Mouse (Mus musculus) embryonic facial prominence, embryonic 13.5 days (tissue): ENCODE measurements around the gene Gm10024. TPM values are rescaled to one million over a fixed set of nuclear protein-coding genes. Genes with fewer than 3 reads are reported as not detected.
A peak's percentile ranks its signal among the peaks of the same experiment; 100 is the strongest.
"Not testable (repeated sequence)": the region's sequence is repeated elsewhere in the genome, so short reads cannot be mapped to it uniquely, and the experiment has no call there.

Experiments
- ATAC-seq: fragments of 200-750 bp; cut with Nextera tagmentation; 2 replicates; pipeline ENCODE4 v1.8.0; 2017; ENCODE audit warnings: low read depth; ENCODE audit not compliant: insufficient number of reproducible peaks, insufficient read depth, low FRiP score, low TSS enrichment
- H3K27ac ChIP-seq: fragments of 300-500 bp; sonication (generic); 2 replicates; pipeline ENCODE4 v1.5.1; 2015; ENCODE audit warnings: moderate library complexity, mild to moderate bottlenecking, inconsistent platforms
- H3K27me3 ChIP-seq: fragments of 300-500 bp; sonication (generic); 2 replicates; pipeline ENCODE4 v1.6.1; 2015; ENCODE audit warnings: mild to moderate bottlenecking, inconsistent platforms
- H3K36me3 ChIP-seq: fragments of 300-500 bp; sonication (generic); 2 replicates; pipeline ENCODE4 v1.6.1; 2015; ENCODE audit warnings: mild to moderate bottlenecking, inconsistent platforms
- H3K4me1 ChIP-seq: fragments of 300-500 bp; sonication (generic); 2 replicates; pipeline ENCODE4 v1.6.1; 2015; ENCODE audit warnings: inconsistent platforms
- H3K4me2 ChIP-seq: fragments of 300-500 bp; sonication (generic); 2 replicates; pipeline ENCODE4 v1.6.1; 2015; ENCODE audit warnings: moderate library complexity, mild to moderate bottlenecking, inconsistent platforms
- H3K4me3 ChIP-seq: fragments of 300-500 bp; sonication (generic); 2 replicates; pipeline ENCODE4 v1.5.1; 2015; ENCODE audit warnings: mild to moderate bottlenecking, inconsistent platforms
- H3K9ac ChIP-seq: fragments of 300-500 bp; sonication (generic); 2 replicates; pipeline ENCODE4 v1.6.1; 2015; ENCODE audit warnings: mild to moderate bottlenecking, inconsistent platforms
- H3K9me3 ChIP-seq: fragments of 300-500 bp; sonication (generic); 2 replicates; pipeline ENCODE4 v1.6.1; 2016; ENCODE audit warnings: inconsistent platforms
- WGBS: fragments of 180-500 bp; shearing (Covaris S2); methylation state at CpG from one replicate; pipeline ENCODE4 v1.1.7; 2015; ENCODE audit warnings: mixed read lengths; 5-methylcytosine and 5-hydroxymethylcytosine counted together
- polyA plus RNA-seq: library from polyadenylated mRNA; unstranded; fragments of >200 nt; fragmentation: Nextera tagmentation; extraction: Ambion mirVana; gene quantifications from 2 replicates; pipeline ENCODE4 v1.2.1, GENCODE M21; 2015

Gm10024 gene
- polyA plus RNA-seq, 1 experiment from 2014 or later = 1.5 TPM

DNA sequence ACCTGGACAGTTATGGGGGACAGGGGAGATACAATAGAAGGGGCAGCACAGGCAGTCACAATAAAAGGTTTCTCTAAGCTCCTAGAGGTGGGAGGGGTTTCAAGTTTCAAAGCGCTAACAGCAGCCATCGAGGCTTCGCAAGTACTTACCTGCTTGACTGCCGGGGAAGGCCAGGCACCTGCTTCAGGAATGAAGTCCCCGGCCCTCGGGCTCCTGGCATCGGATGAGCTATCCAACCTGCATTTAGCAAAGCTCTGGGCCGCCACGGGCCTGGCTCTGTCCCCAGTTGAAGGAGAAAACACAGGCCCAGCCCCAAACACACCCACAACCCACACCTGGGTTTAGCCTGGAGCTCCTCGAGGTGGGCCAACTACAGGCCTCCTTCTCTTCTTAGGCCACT, 24.2 kb upstream of the Gm10024 start:
- Histone ChIP-seq H3K4me3 (no peak overlapping the region), H3K27me3 (peaks cover 67% of the 10 kb centered on the region), H3K9me3 (no peaks in the 10 kb centered on the region), H3K4me1 (peaks cover 18% of the 10 kb centered on the region), H3K36me3 (no peaks in the 10 kb centered on the region), H3K27ac (0 out of 2 replicates have a peak overlapping the region, but pooled peaks have one; percentile 7), H3K9ac (no peak overlapping the region), H3K4me2 (peak overlapping the region; percentile 1; the same call in 1 of the 2 replicates)
- 19% methylated on average over 10 of the region's 10 CpGs for WGBS
- no peak for ATAC-seq

DNA sequence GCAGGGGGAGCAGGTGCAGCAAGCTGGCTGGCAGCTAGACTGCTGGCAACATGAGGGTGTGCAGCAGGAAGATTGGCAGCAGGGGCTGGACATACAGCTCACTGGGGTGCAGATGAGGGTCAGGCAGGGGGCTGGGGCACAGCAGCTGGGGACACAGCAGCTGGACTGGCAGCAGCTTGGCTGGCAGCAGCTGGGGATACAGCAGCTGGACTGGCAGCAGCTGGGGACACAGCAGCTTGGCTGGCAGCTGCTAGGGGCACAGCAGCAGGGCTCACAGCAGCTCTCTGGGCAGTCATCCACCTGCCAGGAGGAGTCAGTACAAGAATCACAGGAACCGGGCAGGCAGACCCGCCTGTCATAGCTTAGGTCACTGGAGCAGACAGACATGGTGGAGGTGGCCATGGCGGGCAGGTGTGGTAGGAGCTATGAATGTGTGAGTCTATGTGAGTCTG, 20.9 kb upstream of the Gm10024 start, which contains the start of gene Gm19402:
TSS of gene Gm19402 (minus strand) at position 402 of the 452 bp plus-strand sequence.
- ATAC-seq, H3K27ac ChIP-seq, H3K4me2 ChIP-seq, H3K9ac ChIP-seq, H3K36me3 ChIP-seq, H3K9me3 ChIP-seq, H3K4me3 ChIP-seq: not testable (repeated sequence)
- Histone ChIP-seq H3K27me3 (peaks cover 45% of the 10 kb centered on the region), H3K4me1 (peaks cover 15% of the 10 kb centered on the region)
- 62% methylated on average over 3 of the region's 3 CpGs for WGBS

DNA sequence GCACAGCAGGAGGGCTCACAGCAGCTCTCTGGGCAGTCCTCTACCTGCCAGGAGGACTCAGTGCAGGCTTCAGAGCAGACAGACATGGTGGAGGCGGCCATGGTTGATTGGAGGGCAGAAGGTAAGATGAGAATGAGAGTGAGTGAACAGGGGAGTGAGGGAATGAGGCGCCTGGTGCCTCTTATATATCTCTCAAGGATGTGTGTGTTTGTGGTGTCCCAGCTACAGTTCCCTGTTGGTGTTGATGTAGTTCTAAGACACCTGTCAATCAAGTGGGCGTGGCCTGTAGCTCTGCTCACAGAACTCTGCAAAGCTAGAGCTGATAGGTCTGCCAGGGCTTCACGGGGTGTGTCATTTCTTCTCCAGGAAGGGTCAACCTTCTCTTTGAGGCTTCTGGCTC, 14.1 kb upstream of the Gm10024 start, which contains the start of gene Gm9508:
TSS of gene Gm9508 (minus strand) at position 101 of the 400 bp plus-strand sequence.
- 0 out of 2 replicates have a peak, but pooled peaks cover 6% of the 10 kb centered on the region for H3K4me1 ChIP-seq
- WGBS = 34% methylated on average over 4 of the region's 4 CpGs
- H3K9ac ChIP-seq = no peak within 1 kb of the TSS
- no peak within 1 kb of the TSS for H3K4me3 ChIP-seq
- no peaks in the 10 kb centered on the region for H3K36me3 ChIP-seq
- no peak for ATAC-seq
- no peaks in the 10 kb centered on the region; the same call in 1 of the 2 replicates for H3K27me3 ChIP-seq
- no peaks in the 10 kb centered on the region; the same call in 1 of the 2 replicates for H3K9me3 ChIP-seq
- H3K4me2 ChIP-seq = no peak within 1 kb of the TSS
- H3K27ac ChIP-seq = no peak within 1 kb of the TSS

DNA sequence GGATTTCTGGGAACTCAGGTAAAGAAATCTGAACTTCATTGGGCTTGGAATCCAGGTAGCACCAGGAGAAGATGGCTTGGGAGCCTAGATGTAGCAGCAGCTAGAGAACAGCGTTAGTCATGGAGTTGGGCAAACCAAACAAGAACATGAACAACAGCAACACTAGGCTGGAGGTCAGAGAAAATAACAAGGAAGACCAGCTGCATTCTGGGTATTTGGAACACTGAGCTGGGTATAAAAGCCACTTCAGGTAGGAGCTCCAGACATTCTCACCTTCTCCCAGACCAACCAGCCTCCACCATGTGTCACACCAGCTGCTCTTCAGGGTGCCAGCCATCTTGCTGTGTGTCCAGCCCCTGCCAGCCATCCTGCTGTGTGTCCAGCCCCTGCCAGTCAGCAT, 4.9 kb upstream of the Gm10024 start, which contains the start of gene Gm10272:
TSS of gene Gm10272 (plus strand) at position 301 of the 400 bp plus-strand sequence.
- Histone ChIP-seq H3K27ac (no peak within 1 kb of the TSS), H3K27me3 (no peaks in the 10 kb centered on the region), H3K4me3 (no peak within 1 kb of the TSS), H3K9me3 (peaks cover 18% of the 10 kb centered on the region; the same call in 1 of the 2 replicates), H3K4me2 (no peak within 1 kb of the TSS), H3K9ac (no peak within 1 kb of the TSS), H3K36me3 (no peaks in the 10 kb centered on the region), H3K4me1 (no peaks in the 10 kb centered on the region)
- 93% methylated on average over 1 of the region's 1 CpGs for WGBS
- ATAC-seq = no peak

DNA sequence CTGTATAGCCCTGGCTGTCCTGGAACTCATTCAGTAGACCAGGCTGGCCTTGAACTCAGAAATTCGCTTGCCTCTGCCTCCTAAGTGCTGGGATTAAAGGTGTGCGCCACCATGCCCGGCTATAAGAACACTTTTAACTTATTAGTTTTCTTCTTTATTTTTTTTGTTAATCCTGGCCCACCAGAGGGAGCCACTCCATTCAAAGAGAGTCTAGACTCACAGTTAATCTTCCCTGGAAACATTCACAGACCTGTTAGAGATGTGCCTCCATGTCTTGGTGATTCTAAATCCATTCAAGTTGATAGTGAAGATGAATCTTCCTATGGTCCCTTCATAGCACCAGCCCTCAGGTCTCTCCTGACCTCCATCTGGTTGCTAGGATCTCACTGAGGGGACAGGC, 1.4 kb upstream of the Gm10024 start:
- no peak overlapping the region for H3K27ac ChIP-seq
- 68% methylated on average over 3 of the region's 3 CpGs for WGBS
- H3K4me3 ChIP-seq = no peak overlapping the region
- no peaks in the 10 kb centered on the region for H3K36me3 ChIP-seq
- H3K9ac ChIP-seq = no peak overlapping the region
- no peaks in the 10 kb centered on the region for H3K27me3 ChIP-seq
- H3K4me2 ChIP-seq = no peak overlapping the region
- H3K4me1 ChIP-seq = no peaks in the 10 kb centered on the region
- no peak for ATAC-seq
- H3K9me3 ChIP-seq = peaks cover 12% of the 10 kb centered on the region

DNA sequence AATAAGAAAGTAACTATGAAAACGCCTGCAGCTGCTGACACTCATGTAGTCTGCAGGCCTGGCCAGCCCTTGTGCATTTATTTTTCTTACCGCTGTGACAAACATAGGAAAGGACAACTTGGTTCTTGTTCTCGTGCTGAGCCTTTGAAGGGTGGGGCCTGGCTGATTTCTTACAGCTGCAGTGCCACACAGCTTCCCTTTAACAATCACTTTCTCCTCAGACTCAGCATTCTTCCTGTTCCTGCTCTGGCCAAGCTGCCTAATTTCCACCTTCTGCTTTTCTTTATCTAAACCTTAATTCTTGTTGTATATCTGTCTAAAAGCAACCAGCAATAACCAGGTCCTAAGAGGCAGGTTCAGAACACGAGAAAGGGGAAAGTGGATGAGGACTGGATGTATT, 2.5 kb downstream of the Gm10024 start:
- H3K4me3 ChIP-seq = no peak overlapping the region
- no peaks in the 10 kb centered on the region for H3K4me1 ChIP-seq
- no peak overlapping the region for H3K9ac ChIP-seq
- H3K27me3 ChIP-seq = no peaks in the 10 kb centered on the region
- H3K36me3 ChIP-seq = no peaks in the 10 kb centered on the region
- H3K4me2 ChIP-seq = no peak overlapping the region
- H3K27ac ChIP-seq = no peak overlapping the region
- peaks cover 7% of the 10 kb centered on the region for H3K9me3 ChIP-seq
- ATAC-seq = no peak
- WGBS = 42% methylated on average over 4 of the region's 4 CpGs

DNA sequence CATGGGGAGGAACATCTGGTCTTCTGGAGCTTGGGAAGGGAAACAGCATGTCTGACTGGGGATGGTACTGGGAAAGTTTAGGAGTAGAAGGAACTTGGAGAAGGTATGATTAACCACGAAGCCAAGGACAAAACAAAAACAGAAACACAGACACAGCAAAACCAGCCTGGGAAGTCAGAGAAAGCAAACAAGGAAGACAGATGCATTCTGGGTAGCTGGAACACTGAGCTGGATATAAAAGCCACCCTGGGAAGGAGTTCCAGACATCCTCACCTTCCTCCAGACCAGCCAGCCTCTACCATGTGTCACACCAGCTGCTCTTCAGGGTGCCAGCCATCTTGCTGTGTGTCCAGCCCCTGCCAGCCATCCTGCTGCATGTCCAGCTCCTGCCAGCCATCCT, 4.2 kb downstream of the Gm10024 start, which contains the start of gene Gm10142:
TSS of gene Gm10142 (plus strand) at position 301 of the 400 bp plus-strand sequence.
- Histone ChIP-seq H3K9ac (no peak within 1 kb of the TSS), H3K4me1 (no peaks in the 10 kb centered on the region), H3K27ac (no peak within 1 kb of the TSS), H3K9me3 (peaks cover 7% of the 10 kb centered on the region), H3K4me3 (no peak within 1 kb of the TSS), H3K36me3 (no peaks in the 10 kb centered on the region), H3K27me3 (no peaks in the 10 kb centered on the region), H3K4me2 (no peak within 1 kb of the TSS)
- WGBS = 69% methylated on average over 1 of the region's 1 CpGs
- no peak for ATAC-seq

DNA sequence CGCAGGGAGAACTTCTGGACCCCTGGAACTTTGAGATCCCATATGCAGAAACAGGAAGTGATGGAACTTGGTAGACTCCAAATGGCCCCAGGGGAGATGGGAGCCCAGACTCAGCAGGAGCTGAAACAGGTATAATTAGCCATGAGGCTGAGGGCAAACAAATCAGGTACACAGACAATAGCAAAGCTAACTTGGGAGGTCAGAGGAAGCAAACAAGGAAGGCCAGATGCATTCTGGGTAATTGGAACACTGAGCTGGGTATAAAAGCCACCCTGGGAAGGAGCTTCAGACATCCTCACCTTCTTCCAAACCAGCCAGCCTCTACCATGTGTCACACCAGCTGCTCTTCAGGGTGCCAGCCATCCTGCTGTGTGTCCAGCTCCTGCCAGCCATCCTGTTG, 9.0 kb downstream of the Gm10024 start, which contains the start of gene Krtap12-1:
TSS of gene Krtap12-1 (plus strand) at position 301 of the 400 bp plus-strand sequence.
- H3K9ac ChIP-seq, ATAC-seq, H3K4me2 ChIP-seq, H3K27me3 ChIP-seq, H3K36me3 ChIP-seq, H3K4me1 ChIP-seq, H3K27ac ChIP-seq, H3K9me3 ChIP-seq, H3K4me3 ChIP-seq: not testable (repeated sequence)
- WGBS = 77% methylated on average over 1 of the region's 1 CpGs

DNA sequence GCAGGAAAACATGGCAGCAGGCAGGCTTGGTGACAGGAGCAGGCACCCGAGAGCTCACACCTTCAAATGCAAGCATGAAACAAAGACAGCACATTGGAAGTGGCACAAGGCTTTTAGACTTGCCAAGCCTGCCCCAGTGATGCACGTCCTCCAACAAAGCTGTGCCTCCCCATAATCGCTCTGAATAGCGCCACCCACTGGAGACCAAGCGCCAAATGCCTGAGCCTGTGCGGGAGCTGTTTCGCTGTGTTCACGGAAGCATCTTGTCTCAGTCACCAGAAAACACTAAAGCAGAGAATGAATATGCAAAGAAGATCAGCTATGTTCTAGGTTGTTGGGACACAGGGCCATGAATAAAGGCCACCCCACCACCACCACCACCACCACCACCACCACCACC, 13.6 kb downstream of the Gm10024 start:
- H3K4me1 ChIP-seq = no peaks in the 10 kb centered on the region
- H3K9me3 ChIP-seq = no peaks in the 10 kb centered on the region
- no peak overlapping the region for H3K9ac ChIP-seq
- H3K27ac ChIP-seq = no peak overlapping the region
- 73% methylated on average over 8 of the region's 8 CpGs for WGBS
- no peaks in the 10 kb centered on the region for H3K36me3 ChIP-seq
- ATAC-seq = no peak
- H3K27me3 ChIP-seq = no peaks in the 10 kb centered on the region
- H3K4me2 ChIP-seq = no peak overlapping the region
- no peak overlapping the region for H3K4me3 ChIP-seq

DNA sequence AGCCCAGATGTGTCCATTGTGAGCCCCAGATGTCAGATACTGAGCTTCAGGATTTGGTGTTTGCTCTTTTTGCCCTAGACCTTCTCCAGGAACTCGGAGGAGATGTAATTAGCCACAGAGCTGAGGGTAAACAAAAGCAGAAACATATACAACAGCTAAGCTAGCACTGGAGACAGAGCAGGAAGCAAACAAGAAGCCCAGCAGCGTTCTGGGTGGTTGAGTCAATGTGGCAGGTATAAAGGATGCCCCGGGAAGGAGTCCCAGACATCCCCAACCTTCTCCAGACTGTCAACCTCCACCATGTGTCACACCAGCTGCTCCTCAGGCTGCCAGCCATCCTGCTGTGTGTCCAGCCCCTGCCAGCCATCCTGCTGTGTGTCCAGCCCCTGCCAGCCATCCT, 14.9 kb downstream of the Gm10024 start, which contains the start of gene Gm10100:
TSS of gene Gm10100 (plus strand) at position 301 of the 400 bp plus-strand sequence.
- Histone ChIP-seq H3K9ac (no peak within 1 kb of the TSS), H3K9me3 (no peaks in the 10 kb centered on the region), H3K4me2 (no peak within 1 kb of the TSS), H3K4me3 (no peak within 1 kb of the TSS), H3K4me1 (no peaks in the 10 kb centered on the region), H3K27ac (no peak within 1 kb of the TSS), H3K36me3 (no peaks in the 10 kb centered on the region), H3K27me3 (no peaks in the 10 kb centered on the region)
- WGBS = 49% methylated on average over 3 of the region's 3 CpGs
- ATAC-seq = no peak

DNA sequence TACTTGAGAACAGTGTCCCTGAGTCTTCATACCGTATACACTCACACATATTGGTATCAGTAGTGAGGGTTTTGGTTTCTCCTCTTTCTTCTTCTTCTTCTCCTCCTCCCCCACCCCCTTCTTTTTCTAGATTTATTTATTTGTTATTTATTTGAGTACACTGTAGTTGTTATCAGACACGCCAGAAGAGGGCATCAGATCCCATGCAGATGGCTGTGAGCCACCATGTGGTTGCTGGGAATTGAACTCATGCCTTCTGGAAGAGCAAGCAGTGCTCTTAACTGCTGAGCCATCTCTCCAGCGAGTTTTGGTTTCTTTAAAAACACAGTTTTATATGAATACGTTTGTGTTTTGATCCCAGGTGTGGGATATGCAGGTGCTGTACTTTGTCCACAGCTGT, 17.0 kb downstream of the Gm10024 start:
- H3K9ac ChIP-seq = no peak overlapping the region
- H3K27me3 ChIP-seq = no peaks in the 10 kb centered on the region
- H3K9me3 ChIP-seq = no peaks in the 10 kb centered on the region
- no peak overlapping the region for H3K4me3 ChIP-seq
- H3K36me3 ChIP-seq = no peaks in the 10 kb centered on the region
- WGBS = 63% methylated on average over 4 of the region's 4 CpGs
- no peak for ATAC-seq
- no peak overlapping the region for H3K27ac ChIP-seq
- no peaks in the 10 kb centered on the region for H3K4me1 ChIP-seq
- no peak overlapping the region for H3K4me2 ChIP-seq

DNA sequence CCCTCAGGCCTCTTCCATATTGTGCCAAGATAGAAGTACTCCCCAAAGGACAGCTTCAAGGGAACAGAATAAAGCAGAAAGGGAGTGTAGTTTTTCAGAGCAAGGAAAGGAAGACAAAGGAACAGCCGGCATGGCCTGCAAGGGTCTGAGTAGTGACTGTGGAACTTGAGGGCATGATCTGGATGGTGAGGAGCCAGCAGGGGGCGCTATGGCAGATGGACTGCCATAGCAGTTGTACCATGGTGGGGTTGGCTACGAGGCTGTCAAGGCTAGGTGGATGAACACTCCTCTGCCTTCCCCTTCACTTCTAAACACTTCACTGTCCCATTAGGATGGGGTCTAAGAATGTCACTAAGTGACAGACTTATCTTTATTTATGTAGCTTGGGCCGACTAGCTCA, 18.0 kb downstream of the Gm10024 start:
- H3K4me1 ChIP-seq = no peaks in the 10 kb centered on the region
- H3K9ac ChIP-seq = no peak overlapping the region
- H3K4me3 ChIP-seq = no peak overlapping the region
- H3K36me3 ChIP-seq = no peaks in the 10 kb centered on the region
- WGBS = 48% methylated on average over 4 of the region's 4 CpGs
- no peaks in the 10 kb centered on the region for H3K27me3 ChIP-seq
- no peaks in the 10 kb centered on the region for H3K9me3 ChIP-seq
- ATAC-seq = no peak
- no peak overlapping the region for H3K27ac ChIP-seq
- no peak overlapping the region for H3K4me2 ChIP-seq
